Mouse (Mus musculus): ENCODE measurements at regions not wholly inside any gene's neighbourhood (a gene's known extent, or its start where the extent isn't known, plus 50 kb on each side); places are given as distances from the start of the nearest gene placed in this dataset.
A peak's percentile ranks its signal among the peaks of the same experiment; 100 is the strongest.
"Not testable (repeated sequence)": the region's sequence is repeated elsewhere in the genome, so short reads cannot be mapped to it uniquely, and the experiment has no call there.

- peak; percentile 3 for DNase-seq
- intact Hi-C loops (cut with DNase I) = no loop called here
These were observed 345.2 kb upstream of the Klf6 start for GRCm38 (mm10) chr13:5516088-5516487.

GRCm38 (mm10) chr13:5519181-5519580, 342.1 kb upstream of the Klf6 start:
- intact Hi-C loops (cut with DNase I) = no loop called here
- no peak for DNase-seq

GRCm38 (mm10) chr13:5519600-5519999, 341.7 kb upstream of the Klf6 start:
- no peak for DNase-seq
- intact Hi-C loops (cut with DNase I) = no loop called here

- intact Hi-C loops (cut with DNase I) = no loop called here
- DNase-seq = no peak
These were observed 333.9 kb upstream of the Klf6 start for GRCm38 (mm10) chr13:5527400-5527799.

- intact Hi-C loops (cut with DNase I) = no loop called here
- peak; percentile 26 for DNase-seq
These were observed 321.0 kb upstream of the Klf6 start for GRCm38 (mm10) chr13:5540321-5540720.

GRCm38 (mm10) chr13:5545521-5545920, 315.8 kb upstream of the Klf6 start:
- no peak for DNase-seq
- intact Hi-C loops (cut with DNase I) = no loop called here

- DNase-seq = no peak
- intact Hi-C loops (cut with DNase I) = no loop called here
These were observed 315.3 kb upstream of the Klf6 start for GRCm38 (mm10) chr13:5546011-5546410.

- intact Hi-C loops (cut with DNase I) = no loop called here
- peak; percentile 3 for DNase-seq
These were observed 314.3 kb upstream of the Klf6 start for GRCm38 (mm10) chr13:5546937-5547336.

GRCm38 (mm10) chr13:5548768-5549167, 312.5 kb upstream of the Klf6 start:
- intact Hi-C loops (cut with DNase I) = no loop called here
- DNase-seq = no peak

GRCm38 (mm10) chr13:5549175-5549574, 312.1 kb upstream of the Klf6 start:
- intact Hi-C loops (cut with DNase I) = no loop called here
- DNase-seq = no peak

- no peak for DNase-seq
- intact Hi-C loops (cut with DNase I) = no loop called here
These were observed 311.5 kb upstream of the Klf6 start for GRCm38 (mm10) chr13:5549747-5550146.

- intact Hi-C loops (cut with DNase I) = no loop called here
- no peak for DNase-seq
These were observed 310.9 kb upstream of the Klf6 start for GRCm38 (mm10) chr13:5550354-5550753.

GRCm38 (mm10) chr13:5551131-5551530, 310.2 kb upstream of the Klf6 start:
- DNase-seq = no peak
- intact Hi-C loops (cut with DNase I) = no loop called here

GRCm38 (mm10) chr13:5553461-5553860, 307.8 kb upstream of the Klf6 start:
- intact Hi-C loops (cut with DNase I) = no loop called here
- DNase-seq = no peak

- DNase-seq = no peak
- intact Hi-C loops (cut with DNase I) = no loop called here
These were observed 303.2 kb upstream of the Klf6 start for GRCm38 (mm10) chr13:5558095-5558494.

- no peak for DNase-seq
- intact Hi-C loops (cut with DNase I) = no loop called here
These were observed 294.8 kb upstream of the Klf6 start for GRCm38 (mm10) chr13:5566479-5566878.

GRCm38 (mm10) chr13:5566896-5567295, 294.4 kb upstream of the Klf6 start:
- no peak for DNase-seq
- intact Hi-C loops (cut with DNase I) = no loop called here

- intact Hi-C loops (cut with DNase I) = no loop called here
- no peak for DNase-seq
These were observed 291.7 kb upstream of the Klf6 start for GRCm38 (mm10) chr13:5569579-5569978.

- intact Hi-C loops (cut with DNase I) = no loop called here
- no peak for DNase-seq
These were observed 290.9 kb upstream of the Klf6 start for GRCm38 (mm10) chr13:5570386-5570785.

GRCm38 (mm10) chr13:5576568-5576967, 284.7 kb upstream of the Klf6 start:
- DNase-seq = no peak

GRCm38 (mm10) chr13:5583681-5584080, 277.6 kb upstream of the Klf6 start:
- intact Hi-C loops (cut with DNase I); DNase-seq: not testable (repeated sequence)

More at GRCm38 (mm10) chr13:5576568-5576967, 284.7 kb upstream of the Klf6 start:
- intact Hi-C loops (cut with DNase I) = no loop called here

GRCm38 (mm10) chr13:5587196-5587595, 274.1 kb upstream of the Klf6 start:
- no peak for DNase-seq
- intact Hi-C loops (cut with DNase I) = no loop called here

- no peak for DNase-seq
- intact Hi-C loops (cut with DNase I) = no loop called here
These were observed 270.0 kb upstream of the Klf6 start for GRCm38 (mm10) chr13:5591286-5591685.

Data from left cerebral cortex, postnatal 4 days (tissue).